Mouse (Mus musculus) thymus, postnatal 25 days (tissue): Measurements from ENCODE around the gene Grid1.

Source experiments
- DNase-seq: peaks from one replicate; pipeline ENCODE4 v3.0.0; 2022

The Grid1 gene

GRCm38 (mm10) chr14:35502324-35502723 is 682.4 kb downstream of the Grid1 start:
- DNase-seq, result no peak

- DNase-seq, result no peak
Observed at GRCm38 (mm10) chr14:35519402-35519801, 699.5 kb downstream of the Grid1 start.

GRCm38 (mm10) chr14:35538835-35539234 is 718.9 kb downstream of the Grid1 start:
- DNase-seq, result no peak

GRCm38 (mm10) chr14:35541254-35541991 is 721.5 kb downstream of the Grid1 start:
- DNase-seq, result no peak

GRCm38 (mm10) chr14:35541992-35542380 is 722.1 kb downstream of the Grid1 start:
- DNase-seq, result no peak

GRCm38 (mm10) chr14:35554288-35554687 is 734.4 kb downstream of the Grid1 start:
- DNase-seq, result no peak

GRCm38 (mm10) chr14:35561244-35561893 is 741.5 kb downstream of the Grid1 start:
- no peak for DNase-seq

- no peak for DNase-seq
Observed at GRCm38 (mm10) chr14:35572991-35573502, 753.1 kb downstream of the Grid1 start.

GRCm38 (mm10) chr14:35574489-35574888 is 754.6 kb downstream of the Grid1 start:
- DNase-seq, result no peak

GRCm38 (mm10) chr14:35575285-35575684 is 755.4 kb downstream of the Grid1 start:
- no peak for DNase-seq

- DNase-seq, result no peak
Observed at GRCm38 (mm10) chr14:35625749-35626148, 805.8 kb downstream of the Grid1 start.
